Mouse (Mus musculus) CH12.LX (cell line): ENCODE data around the gene Stag3. TPM values are rescaled to one million over a fixed set of nuclear protein-coding genes. Genes with fewer than 3 reads are reported as not detected.

ENCODE experiments used
- DNase-seq: peaks from one replicate; pipeline ENCODE4 v3.0.0-alpha.2; 2013; ENCODE audit errors: extremely low read depth
- H3K27ac ChIP-seq: 2 replicates; pipeline ENCODE4 v1.5.1; 2012; ENCODE audit warnings: low read depth, mild to moderate bottlenecking, control low read depth, moderate library complexity; ENCODE audit not compliant: insufficient read depth
- H3K27me3 ChIP-seq: replicated peaks from 2 replicates; pipeline ENCODE3; 2012; ENCODE audit warnings: inconsistent platforms
- H3K36me3 ChIP-seq, 2 experiments: replicated peaks in 1 of 2; 2 replicates each; pipeline versions ENCODE3 to v1.6.1; 2012; ENCODE audit warnings: inconsistent platforms in 1 of 2, low read length in 1 of 2, mild to moderate bottlenecking in 1 of 2, mixed read lengths in 1 of 2, moderate library complexity in 1 of 2; ENCODE audit not compliant: control insufficient read depth in 1 of 2, insufficient read depth in 1 of 2
- H3K4me1 ChIP-seq, 2 experiments: 2 replicates each; pipeline ENCODE4 v1.6.1; 2012; ENCODE audit warnings: inconsistent platforms in 1 of 2, moderate library complexity in 1 of 2; ENCODE audit not compliant: insufficient read depth in 2 of 2, control insufficient read depth in 1 of 2
- H3K4me2 ChIP-seq: 2 replicates; pipeline ENCODE4 v1.6.1; 2012; ENCODE audit warnings: low read depth, mild to moderate bottlenecking, control low read depth; ENCODE audit not compliant: poor library complexity, insufficient read depth, severe bottlenecking
- H3K4me3 ChIP-seq, 3 experiments: fragments of 150-350 bp in 1 of 3; sonication (generic) in 1 of 3; replicated peaks in 1 of 3; 2 replicates each; pipeline versions ENCODE3 to v1.5.1; 2011 to 2012; ENCODE audit warnings: low read depth in 2 of 3, low read length in 2 of 3, mild to moderate bottlenecking in 2 of 3, moderate library complexity in 2 of 3, control low read depth in 1 of 3, improper control_type of control experiment in 1 of 3, inconsistent platforms in 1 of 3, mixed read lengths in 1 of 3; ENCODE audit not compliant: poor library complexity in 1 of 3
- H3K79me2 ChIP-seq: replicated peaks from 2 replicates; pipeline ENCODE4 v1.6.1; 2012; ENCODE audit warnings: mild to moderate bottlenecking, moderate library complexity; ENCODE audit not compliant: control insufficient read depth, poor library complexity, insufficient read depth, severe bottlenecking; ENCODE audit errors: extremely low read depth
- H3K9ac ChIP-seq: 2 replicates; pipeline ENCODE4 v1.6.1; 2012; ENCODE audit warnings: low read depth, mild to moderate bottlenecking, control low read depth, moderate library complexity; ENCODE audit not compliant: insufficient read depth
- H3K9me3 ChIP-seq: replicated peaks from 2 replicates; pipeline ENCODE3; 2012; ENCODE audit warnings: low read length, inconsistent platforms, mixed read lengths
- BHLHE40 ChIP-seq: IDR thresholded peaks from 2 replicates; pipeline ENCODE4 v1.6.1; 2011; ENCODE audit warnings: mild to moderate bottlenecking, low read depth, low read length, improper control_type of control experiment
- CHD1 ChIP-seq: IDR thresholded peaks from 2 replicates; pipeline ENCODE4 v1.6.1; 2012; ENCODE audit warnings: low read depth, low read length, improper control_type of control experiment, inconsistent platforms
- CHD2 ChIP-seq: IDR thresholded peaks from 2 replicates; pipeline ENCODE4 v1.6.1; 2011; ENCODE audit warnings: low read length, improper control_type of control experiment
- ELF1 ChIP-seq: IDR thresholded peaks from 2 replicates; pipeline ENCODE4 v1.6.1; 2014; ENCODE audit warnings: low read depth, mild to moderate bottlenecking, inconsistent platforms, low read length, improper control_type of control experiment
- ETS1 ChIP-seq: conservative IDR thresholded peaks from 2 replicates; pipeline ENCODE4 v1.6.1; 2012; ENCODE audit warnings: low read depth, mild to moderate bottlenecking, inconsistent platforms, low read length, improper control_type of control experiment, moderate library complexity
- MAX ChIP-seq: IDR thresholded peaks from 2 replicates; pipeline ENCODE4 v1.6.1; 2011; ENCODE audit warnings: low read length, improper control_type of control experiment
- MAZ ChIP-seq: IDR thresholded peaks from 2 replicates; pipeline ENCODE4 v1.6.1; 2012; ENCODE audit warnings: low read depth, mild to moderate bottlenecking, inconsistent platforms, low read length, improper control_type of control experiment, moderate library complexity
- MEF2A ChIP-seq: IDR thresholded peaks from 2 replicates; pipeline ENCODE4 v1.6.1; 2014; ENCODE audit warnings: low read depth, mild to moderate bottlenecking, inconsistent platforms, low read length, improper control_type of control experiment, borderline replicate concordance
- MXI1 ChIP-seq: IDR thresholded peaks from 2 replicates; pipeline ENCODE4 v1.6.1; 2011; ENCODE audit warnings: mild to moderate bottlenecking, low read depth, low read length, improper control_type of control experiment
- MYC ChIP-seq: IDR thresholded peaks from 2 replicates; pipeline ENCODE4 v1.6.1; 2011; ENCODE audit warnings: low read depth, mild to moderate bottlenecking, improper control_type of control experiment, low read length
- PAX5 ChIP-seq: IDR thresholded peaks from 2 replicates; pipeline ENCODE4 v1.6.1; 2012; ENCODE audit warnings: low read length, inconsistent platforms, mixed read lengths
- POLR2A ChIP-seq: IDR thresholded peaks from 2 replicates; pipeline ENCODE4 v1.6.1; 2011; ENCODE audit warnings: low read depth, mild to moderate bottlenecking, improper control_type of control experiment, low read length
- POLR2AphosphoS2 ChIP-seq: IDR thresholded peaks from 2 replicates; pipeline ENCODE4 v1.6.1; 2011; ENCODE audit warnings: low read depth, low read length, improper control_type of control experiment
- SIN3A ChIP-seq: IDR thresholded peaks from 2 replicates; pipeline ENCODE4 v1.6.1; 2012; ENCODE audit warnings: low read length, improper control_type of control experiment, inconsistent platforms
- SMC3 ChIP-seq: IDR thresholded peaks from 2 replicates; pipeline ENCODE4 v1.6.1; 2011; ENCODE audit warnings: low read depth, low read length, improper control_type of control experiment
- TBP ChIP-seq: conservative IDR thresholded peaks from 2 replicates; pipeline ENCODE4 v1.6.1; 2011; ENCODE audit warnings: low read depth, low read length, improper control_type of control experiment
- UBTF ChIP-seq: IDR thresholded peaks from 2 replicates; pipeline ENCODE4 v1.6.1; 2012; ENCODE audit warnings: low read depth, mild to moderate bottlenecking, inconsistent platforms, low read length, improper control_type of control experiment, moderate library complexity
- USF1 ChIP-seq: IDR thresholded peaks from 2 replicates; pipeline ENCODE4 v1.6.1; 2014; ENCODE audit warnings: low read depth, mild to moderate bottlenecking, inconsistent platforms, low read length, improper control_type of control experiment
- ZKSCAN1 ChIP-seq: IDR thresholded peaks from 2 replicates; pipeline ENCODE4 v1.6.1; 2012; ENCODE audit warnings: low read depth, inconsistent platforms, low read length, improper control_type of control experiment, borderline replicate concordance
- ZNF384 ChIP-seq: IDR thresholded peaks from 2 replicates; pipeline ENCODE4 v1.6.1; 2012; ENCODE audit warnings: low read depth, low read length, improper control_type of control experiment, inconsistent platforms
- dilution Hi-C: fragments of 300-500 bp; cut with MboI; formaldehyde crosslinking; loops from 2 replicates; pipeline ENCODE4 v1.14.3; 2020; ENCODE audit warnings: low sequenced_read_pairs; ENCODE audit not compliant: extremely low pct_unique_long_range_greater_than_20kb, extremely low pct_ligation_motif_present
- in situ Hi-C: fragments of 300-500 bp; cut with MboI; formaldehyde crosslinking; loops from 3 replicates; pipeline ENCODE4 v1.14.3; 2019; ENCODE audit warnings: low sequenced_read_pairs, low pct_ligation_motif_present, low pct_unique_long_range_greater_than_20kb, mixed read lengths
- polyA plus RNA-seq: library from polyadenylated mRNA; unstranded; fragments of >175 nt; gene quantifications from 2 replicates; pipeline ENCODE4 v1.2.1, GENCODE M21; 2012; ENCODE audit warnings: low read depth; ENCODE audit not compliant: insufficient read length
- total RNA-seq, 2 experiments: library from RNA; depleted of rRNA; stranded (reverse); fragments of 300-350 nt in 1 of 2; fragments of >200 nt in 1 of 2; gene quantifications; 2 replicates each; pipeline ENCODE4 v1.2.3; 2012 to 2014

Stag3 gene
- total and polyA plus RNA-seq, 3 experiments: not detected

- H3K36me3 ChIP-seq: peaks cover 42 to 57% of the 10 kb centered on the region in 2 experiments
- TF ChIP-seq POLR2A: no peak
- TF ChIP-seq ELF1: no peak
- no peak for TF ChIP-seq MAX
- TF ChIP-seq UBTF: no peak
- no peak for TF ChIP-seq MXI1
- no peak for TF ChIP-seq MEF2A
- no peak for TF ChIP-seq TBP
- TF ChIP-seq MAZ: no peak
- TF ChIP-seq CHD1: no peak
- TF ChIP-seq CHD2: no peak
- TF ChIP-seq BHLHE40: no peak
- TF ChIP-seq MYC: no peak
- TF ChIP-seq ZKSCAN1: no peak
- no peak for TF ChIP-seq SIN3A
- TF ChIP-seq, all 38 proteins: peak for 0
- dilution Hi-C loops: no loop called here
- no peak overlapping the region for H3K9ac ChIP-seq
- no peak overlapping the region for H3K4me3 ChIP-seq
- H3K4me2 ChIP-seq: no peak overlapping the region
- H3K27ac ChIP-seq: no peak overlapping the region
- H3K79me2 ChIP-seq: 0 out of 2 replicates have a peak, but pooled peaks cover 3% of the 10 kb centered on the region
- peaks cover 15 to 62% of the 10 kb centered on the region in 2 experiments for H3K4me1 ChIP-seq
- no peak for DNase-seq
- in situ Hi-C loops: no loop called here
- no peaks in the 10 kb centered on the region for H3K27me3 ChIP-seq
- H3K9me3 ChIP-seq: peaks cover under 1% of the 10 kb centered on the region
Measured at GRCm38 (mm10) chr5:138258078-138258477, 22.0 kb upstream of the Stag3 start.

GRCm38 (mm10) chr5:138258542-138258941 is 21.5 kb upstream of the Stag3 start:
- H3K36me3 ChIP-seq: peaks cover 42 to 57% of the 10 kb centered on the region in 2 experiments
- TF ChIP-seq ETS1: no peak
- no peak for TF ChIP-seq USF1
- TF ChIP-seq PAX5: no peak
- TF ChIP-seq SIN3A: no peak
- no peak for TF ChIP-seq ZNF384
- TF ChIP-seq CHD2: no peak
- no peak for TF ChIP-seq POLR2AphosphoS2
- no peak for TF ChIP-seq SMC3
- DNase-seq: no peak
- H3K27ac ChIP-seq: no peak overlapping the region
- peaks cover 15 to 63% of the 10 kb centered on the region in 2 experiments for H3K4me1 ChIP-seq
- no peak overlapping the region for H3K4me2 ChIP-seq
- no peak overlapping the region for H3K9ac ChIP-seq
- H3K9me3 ChIP-seq: no peaks in the 10 kb centered on the region
- no peaks in the 10 kb centered on the region for H3K27me3 ChIP-seq
- no peak overlapping the region for H3K4me3 ChIP-seq
- dilution Hi-C loops (no loop called here), in situ Hi-C loops (no loop called here)
- H3K79me2 ChIP-seq: 0 out of 2 replicates have a peak, but pooled peaks cover 6% of the 10 kb centered on the region
